Mouse (Mus musculus) granulocyte monocyte progenitor cell, adult 5-6 weeks (primary cell): Measurements from ENCODE around the gene Cyp4a31. TPM values are rescaled to one million over a fixed set of nuclear protein-coding genes. Genes with fewer than 3 reads are reported as not detected.

Experiments used
- total RNA-seq, 2 experiments: library from RNA; stranded (forward) in 1 of 2; stranded (reverse) in 1 of 2; fragments of 200-712, 200-1000 nt in 1 of 2; fragments of >200 nt in 1 of 2; fragmentation: Nextera tagmentation in 1 of 2; gene quantifications; 2 replicates each; pipeline ENCODE4 v1.2.3; 2014 to 2017

The Cyp4a31 gene
- total RNA-seq, 2 experiments from 2014 or later = not detected

Other genes with a start within 250 kb of the Cyp4a31 start
- gene Cyp4a12b, start 152.0 kb upstream of the Cyp4a31 start, total RNA-seq (2014; fragmentation: Nextera tagmentation) = not detected in 2 replicates
- not detected in 2 replicates for gene Cyp4a12b, start 152.0 kb upstream of the Cyp4a31 start, total RNA-seq (2017)
- gene Cyp4a30b, start 111.0 kb upstream of the Cyp4a31 start, total RNA-seq (2014; fragmentation: Nextera tagmentation) = not detected in 2 replicates
- not detected in 2 replicates for gene Cyp4a30b, start 111.0 kb upstream of the Cyp4a31 start, total RNA-seq (2017)
- not detected in 2 replicates for gene Cyp4a14, start 67.5 kb upstream of the Cyp4a31 start, total RNA-seq (2014; fragmentation: Nextera tagmentation)
- not detected in 2 replicates for gene Cyp4a14, start 67.5 kb upstream of the Cyp4a31 start, total RNA-seq (2017)
- not detected in 2 replicates for gene Cyp4a10, start 45.4 kb upstream of the Cyp4a31 start, total RNA-seq (2014; fragmentation: Nextera tagmentation)
- not detected in 2 replicates for gene Cyp4a10, start 45.4 kb upstream of the Cyp4a31 start, total RNA-seq (2017)
- not detected in 2 replicates for gene Cyp4a32, start 37.3 kb downstream of the Cyp4a31 start, total RNA-seq (2014; fragmentation: Nextera tagmentation)
- gene Cyp4a32, start 37.3 kb downstream of the Cyp4a31 start, total RNA-seq (2017) = not detected in 2 replicates
- gene Cyp4b1, start 84.1 kb downstream of the Cyp4a31 start, total RNA-seq (2014; fragmentation: Nextera tagmentation) = not detected in 2 replicates
- not detected in 2 replicates for gene Cyp4b1, start 84.1 kb downstream of the Cyp4a31 start, total RNA-seq (2017)
- 38.4 and 43.2 TPM in 2 replicates for gene Efcab14, start 174.1 kb downstream of the Cyp4a31 start, total RNA-seq (2014; fragmentation: Nextera tagmentation)
- 24.1 and 25.4 TPM in 2 replicates for gene Efcab14, start 174.1 kb downstream of the Cyp4a31 start, total RNA-seq (2017)
- gene Tex38, start 217.4 kb downstream of the Cyp4a31 start, total RNA-seq (2014; fragmentation: Nextera tagmentation) = not detected in 2 replicates
- gene Tex38, start 217.4 kb downstream of the Cyp4a31 start, total RNA-seq (2017) = not detected in 2 replicates
- 15.0 and 43.3 TPM in 2 replicates for gene Atpaf1, start 221.2 kb downstream of the Cyp4a31 start, total RNA-seq (2014; fragmentation: Nextera tagmentation)
- gene Atpaf1, start 221.2 kb downstream of the Cyp4a31 start, total RNA-seq (2017) = 12.4 and 13.9 TPM in 2 replicates